Mouse (Mus musculus): Measurements from ENCODE around the gene Ino80b. TPM values are rescaled to one million over a fixed set of nuclear protein-coding genes. Genes with fewer than 3 reads are reported as not detected.
A peak's percentile ranks its signal among the peaks of the same experiment; 100 is the strongest.
"Not testable (repeated sequence)": the region's sequence is repeated elsewhere in the genome, so short reads cannot be mapped to it uniquely, and the experiment has no call there.

Gene Ino80b
- 25.2 and 25.5 TPM in 2 replicates for polyA plus RNA-seq (2012; rRNA removed)

DNA sequence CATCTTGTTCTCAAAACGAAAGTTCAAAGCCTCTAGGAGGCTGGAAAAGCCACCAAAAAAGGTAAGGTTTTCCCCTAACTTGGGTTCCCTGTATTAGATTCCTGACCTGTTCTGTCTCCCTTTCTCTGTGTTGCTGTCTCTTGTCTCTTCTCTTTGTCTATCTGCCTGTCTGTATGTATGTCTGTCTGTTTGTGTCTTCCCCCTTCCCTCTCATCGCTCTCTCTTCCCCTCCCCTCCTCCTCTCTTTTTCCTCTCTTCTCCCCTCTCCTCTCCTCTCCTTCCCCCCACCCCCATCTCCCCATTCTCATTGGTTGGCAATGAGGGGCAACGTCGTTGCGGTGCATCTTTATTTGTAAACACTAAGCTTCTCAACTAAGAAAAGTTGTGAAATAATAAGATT, at the start of gene Ino80b:
Gene Ino80b (minus strand): TSS at position 101 of the 400 bp plus-strand sequence.
- no peak for DNase-seq (ENCODE audit: low spot score)

DNA sequence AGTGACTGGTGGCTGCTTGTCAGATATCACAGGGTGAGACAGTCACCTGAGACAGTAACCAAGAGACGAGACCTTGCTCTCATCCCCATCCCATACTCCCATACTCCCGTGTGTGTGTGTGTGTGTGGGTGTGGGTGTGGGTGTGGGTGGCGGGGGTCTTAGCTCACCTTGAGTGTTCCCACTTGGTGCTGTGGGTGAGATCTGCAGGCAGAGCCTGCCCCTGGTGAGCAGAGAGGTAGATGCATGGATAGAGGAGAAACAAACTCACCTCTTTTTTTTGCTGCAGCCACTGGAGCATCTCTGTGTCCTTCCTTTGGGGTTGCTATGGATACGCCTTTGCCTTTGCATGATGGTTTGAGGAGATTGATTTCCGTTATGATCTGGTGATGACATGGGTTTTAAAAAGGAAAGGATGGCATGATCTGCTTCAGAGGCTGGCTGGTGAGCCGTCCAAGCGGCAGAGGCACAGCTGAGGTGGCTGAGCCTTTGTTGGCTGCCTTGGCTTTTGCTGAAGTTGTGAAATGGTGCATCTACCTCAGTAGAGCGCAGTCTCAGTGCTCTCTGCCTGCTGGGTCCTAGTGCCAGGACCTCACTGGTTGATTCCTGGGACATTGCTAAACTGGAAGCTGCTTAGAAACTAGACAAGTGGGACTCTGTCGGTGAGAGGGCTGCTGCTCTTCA, 47.1 kb upstream of the Ino80b start:
- DNase-seq (ENCODE audit: low spot score), result no peak

DNA sequence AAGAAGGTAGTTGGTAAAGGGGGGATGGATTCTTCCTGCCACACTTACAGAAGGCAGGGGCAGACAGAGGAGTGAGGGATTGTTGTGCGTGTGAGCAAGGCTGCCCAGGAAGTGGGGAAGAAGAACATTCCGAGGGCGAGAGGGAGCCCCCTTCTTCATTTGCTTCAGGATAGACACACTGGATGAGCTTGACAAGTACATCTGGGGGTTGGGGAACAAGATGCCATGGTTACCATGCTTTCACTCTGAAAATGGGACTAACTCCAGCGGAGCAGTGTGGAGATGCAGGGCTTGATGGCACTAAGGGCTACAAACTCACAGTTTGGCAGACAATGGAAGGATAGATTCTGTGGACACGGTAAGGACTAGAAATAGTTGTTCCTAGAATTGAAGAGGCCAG, 45.8 kb upstream of the Ino80b start:
- no peak for DNase-seq (ENCODE audit: low spot score)

DNA sequence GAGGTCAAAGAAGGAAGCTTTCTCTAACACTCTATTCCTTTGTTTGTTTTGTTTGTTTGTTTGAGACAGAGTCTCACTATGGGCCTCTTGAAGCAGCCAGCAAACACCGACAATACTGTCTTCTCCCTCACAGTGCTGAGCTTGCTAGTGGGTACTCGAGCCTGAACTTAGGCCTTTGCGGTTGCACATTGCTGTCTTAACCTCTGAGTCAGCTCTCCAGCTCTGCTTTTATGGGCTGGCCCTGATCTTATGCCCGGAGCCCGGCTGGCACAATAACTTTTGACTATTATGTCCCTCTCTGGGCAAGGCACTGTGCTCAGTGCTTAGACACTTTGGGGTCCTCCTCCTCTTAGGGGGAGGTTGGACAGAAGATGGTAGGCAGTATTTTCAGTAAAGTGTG, 44.6 kb upstream of the Ino80b start:
- DNase-seq (ENCODE audit: low spot score), result no peak

DNA sequence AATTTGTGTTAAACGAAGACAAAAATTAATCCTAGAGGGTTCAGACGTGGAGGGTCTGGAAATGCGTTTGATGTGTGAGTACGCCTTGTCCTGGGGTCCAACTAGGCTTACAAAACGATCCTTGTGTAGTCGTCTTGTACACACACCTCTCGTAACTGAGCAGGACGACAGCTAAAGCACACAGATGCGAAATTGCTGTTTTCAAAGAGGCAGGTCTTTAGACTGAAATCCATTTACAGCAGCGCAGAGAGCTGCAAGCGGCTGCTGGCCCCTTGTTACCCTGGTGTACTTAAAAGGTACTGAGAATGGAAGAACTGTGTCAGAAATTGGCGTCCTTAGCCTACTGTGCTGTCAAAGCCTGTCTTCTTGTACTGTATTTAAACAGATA, 41.0 kb upstream of the Ino80b start:
- no peak for DNase-seq (ENCODE audit: low spot score)

DNA sequence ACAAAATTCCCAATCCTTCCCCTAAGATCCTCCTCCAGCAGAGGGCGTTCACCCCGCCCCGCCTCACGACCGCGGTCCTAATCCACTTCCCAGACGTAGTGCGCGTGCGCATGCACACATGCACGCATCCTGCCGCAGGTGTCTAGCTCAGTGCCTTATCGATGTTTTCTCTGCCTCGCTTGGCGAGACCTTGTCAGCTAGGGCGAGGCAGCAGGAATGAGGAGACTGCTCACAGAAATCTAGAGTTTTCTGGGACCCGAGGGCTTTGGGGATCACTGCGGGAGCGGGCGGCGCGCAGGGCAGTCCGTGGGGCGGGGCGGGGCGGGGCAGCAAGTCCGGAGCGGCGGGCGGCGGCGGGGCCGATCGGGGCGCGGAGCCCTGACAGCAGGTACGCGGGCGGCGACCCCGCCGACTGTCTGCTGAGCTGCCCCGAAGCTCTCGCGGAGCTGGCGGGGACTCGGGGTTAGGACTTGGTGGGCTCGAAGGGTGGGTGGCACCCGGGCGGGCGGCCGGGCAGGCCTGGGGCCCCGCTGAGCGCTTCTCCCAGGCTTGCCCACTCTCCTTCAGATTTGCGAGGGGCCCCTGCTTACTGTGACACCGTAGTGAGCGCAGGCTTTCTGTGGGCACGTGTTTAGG, 40.5 kb upstream of the Ino80b start, which contains the start of gene Dctn1:
Gene Dctn1 (plus strand): TSS at position 314 of the 636 bp plus-strand sequence.
- peak; percentile 92 for DNase-seq (ENCODE audit: low spot score)

DNA sequence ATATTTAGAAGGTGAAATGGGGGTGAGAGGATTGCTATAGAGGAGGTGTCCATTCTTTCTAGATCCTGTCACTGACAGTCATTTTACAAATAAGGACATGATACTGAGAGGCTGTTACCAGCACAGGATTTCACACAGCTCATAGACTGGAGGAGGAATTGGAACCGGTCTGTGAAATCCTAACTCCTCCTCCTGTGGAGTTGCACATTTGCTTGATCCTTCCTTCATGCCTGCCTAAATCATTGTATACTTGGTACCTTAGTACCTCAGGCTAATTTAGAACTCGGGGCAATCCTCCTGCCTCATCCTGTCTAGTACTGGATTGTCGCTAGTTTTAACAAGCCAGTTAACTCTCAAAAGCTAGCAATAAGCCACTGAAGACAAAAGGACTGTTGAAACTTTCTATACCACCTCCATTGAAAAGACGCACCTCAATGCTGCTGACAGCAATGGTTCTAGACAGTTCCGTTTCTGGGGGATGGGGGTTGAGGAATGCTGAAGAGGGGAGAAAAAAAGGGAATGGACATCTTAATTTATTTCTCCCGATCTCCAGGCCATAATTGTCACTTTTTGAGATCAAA, 39.9 kb upstream of the Ino80b start:
- DNase-seq (ENCODE audit: low spot score), result no peak

DNA sequence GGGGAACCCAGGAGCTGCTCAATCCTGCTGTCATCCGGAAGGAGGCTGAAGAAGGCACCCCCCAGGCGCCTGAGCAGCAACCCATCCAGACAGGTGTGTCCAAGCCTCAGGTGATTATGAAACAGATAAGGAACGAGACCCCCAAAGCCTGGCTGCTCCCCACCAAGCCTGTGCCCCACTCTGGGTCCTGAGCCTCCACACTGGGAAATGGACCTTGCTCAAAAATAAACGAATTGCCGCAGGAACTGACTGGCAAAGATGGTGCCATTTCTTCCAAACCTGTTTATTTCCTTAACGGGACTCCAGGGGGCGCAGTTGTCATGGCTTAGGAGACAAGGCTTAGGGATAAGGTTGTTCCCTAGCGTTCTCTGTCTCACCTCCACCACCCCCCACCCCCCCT, 37.5 kb upstream of the Ino80b start:
- no peak for DNase-seq (ENCODE audit: low spot score)

DNA sequence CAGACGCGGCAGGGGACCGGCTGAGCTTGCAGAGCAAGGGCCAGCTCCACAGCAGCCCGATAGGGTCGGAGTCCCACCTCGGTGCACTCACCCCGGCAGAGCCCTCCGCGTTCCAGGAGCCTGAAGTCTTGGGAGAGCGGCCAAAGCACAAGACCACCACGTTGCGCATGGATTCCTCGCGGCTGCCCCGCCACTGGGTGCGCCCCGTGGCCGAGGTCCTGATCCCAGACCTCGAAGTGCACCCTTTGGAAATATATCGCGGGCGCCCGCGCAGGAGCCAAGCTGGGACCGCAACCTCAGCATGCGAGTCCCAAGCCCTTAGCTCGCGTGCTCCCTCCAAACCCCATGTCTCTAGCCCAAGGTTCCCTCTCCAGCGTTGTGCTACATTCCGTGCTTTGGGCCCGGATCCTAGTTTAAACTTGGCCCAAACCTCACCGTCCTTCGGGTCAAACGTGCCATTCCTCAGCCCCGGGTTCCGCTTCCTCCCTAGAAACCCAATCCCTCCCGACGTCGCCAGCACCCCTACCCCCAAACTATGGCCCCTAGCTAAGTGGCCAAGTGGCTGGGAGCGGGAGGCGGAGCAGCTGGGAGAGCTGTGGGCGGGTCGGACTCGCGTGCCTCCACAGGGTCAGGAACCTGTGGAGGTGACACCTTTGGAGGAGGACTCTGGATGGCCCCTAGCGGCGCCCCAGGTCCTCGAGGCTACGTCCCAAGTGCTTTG, 36.9 kb upstream of the Ino80b start:
- peak; percentile 46 for DNase-seq (ENCODE audit: low spot score)

DNA sequence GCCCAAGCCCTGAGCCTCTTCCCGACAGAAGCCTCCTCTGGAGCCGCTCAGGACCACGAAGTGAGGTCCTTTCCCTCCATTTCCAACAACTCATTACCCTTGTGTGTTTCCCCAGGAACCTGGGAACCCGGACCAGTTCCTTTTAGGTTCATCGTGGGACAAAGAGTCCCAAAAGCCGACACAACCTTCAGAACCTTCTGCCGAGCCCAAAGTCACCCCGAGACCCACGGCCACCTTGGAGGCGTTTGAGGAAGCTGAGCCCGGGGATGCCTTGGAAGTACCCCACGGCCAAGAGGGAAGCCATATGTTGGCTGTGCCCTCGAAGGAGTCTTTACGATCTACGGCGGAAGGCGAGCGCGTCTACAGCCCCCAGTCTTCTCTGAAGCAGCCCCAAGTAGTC, 36.2 kb upstream of the Ino80b start:
- DNase-seq (ENCODE audit: low spot score), result no peak

DNA sequence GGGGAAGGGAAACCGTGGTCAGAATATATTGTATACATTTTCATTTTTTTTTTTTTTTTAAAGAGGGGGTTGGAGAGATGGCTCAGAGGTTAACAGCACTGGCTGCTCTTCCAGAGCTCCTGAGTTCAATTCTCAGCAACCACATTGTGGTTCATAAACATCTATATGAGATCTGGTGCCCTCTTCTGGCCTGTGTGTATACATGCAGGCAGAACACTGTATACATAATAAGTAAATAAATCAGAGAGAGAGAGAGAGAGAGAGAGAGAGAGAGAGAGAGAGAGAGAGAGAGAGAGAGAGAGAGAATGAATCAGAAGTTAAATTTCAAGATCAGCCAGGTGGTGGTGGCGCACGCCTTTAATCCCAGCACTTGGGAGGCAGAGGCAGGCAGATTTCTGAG, 34.2 kb upstream of the Ino80b start:
- not testable (repeated sequence) for DNase-seq (ENCODE audit: low spot score)

DNA sequence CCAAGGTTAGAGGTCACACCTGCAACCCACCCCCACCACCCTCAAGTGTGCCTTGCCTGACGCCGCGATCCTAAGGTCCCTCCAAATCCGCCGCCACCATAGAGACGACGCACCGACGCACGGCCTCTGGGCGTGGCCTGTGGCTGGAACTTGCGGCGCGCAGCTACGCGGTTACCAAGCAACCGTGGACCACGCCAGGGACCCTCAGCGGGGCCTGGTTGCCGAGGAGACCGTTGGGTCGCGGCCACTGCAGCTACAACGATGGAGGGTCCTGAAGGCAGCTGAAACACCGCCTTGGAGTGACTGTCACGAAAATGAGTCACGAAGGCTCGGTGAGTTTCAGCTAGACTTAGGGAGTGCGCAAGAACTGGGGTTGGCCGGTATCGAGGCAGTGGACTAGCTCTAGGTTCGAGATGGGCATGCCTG, 31.0 kb upstream of the Ino80b start, which contains the start of the genes Wdr54 and 1700003E16Rik:
Gene Wdr54 (minus strand): TSS at position 139 of the 426 bp plus-strand sequence.
Gene 1700003E16Rik (plus strand): TSS at position 146 of the 426 bp plus-strand sequence.
- no peak for DNase-seq (ENCODE audit: low spot score)

DNA sequence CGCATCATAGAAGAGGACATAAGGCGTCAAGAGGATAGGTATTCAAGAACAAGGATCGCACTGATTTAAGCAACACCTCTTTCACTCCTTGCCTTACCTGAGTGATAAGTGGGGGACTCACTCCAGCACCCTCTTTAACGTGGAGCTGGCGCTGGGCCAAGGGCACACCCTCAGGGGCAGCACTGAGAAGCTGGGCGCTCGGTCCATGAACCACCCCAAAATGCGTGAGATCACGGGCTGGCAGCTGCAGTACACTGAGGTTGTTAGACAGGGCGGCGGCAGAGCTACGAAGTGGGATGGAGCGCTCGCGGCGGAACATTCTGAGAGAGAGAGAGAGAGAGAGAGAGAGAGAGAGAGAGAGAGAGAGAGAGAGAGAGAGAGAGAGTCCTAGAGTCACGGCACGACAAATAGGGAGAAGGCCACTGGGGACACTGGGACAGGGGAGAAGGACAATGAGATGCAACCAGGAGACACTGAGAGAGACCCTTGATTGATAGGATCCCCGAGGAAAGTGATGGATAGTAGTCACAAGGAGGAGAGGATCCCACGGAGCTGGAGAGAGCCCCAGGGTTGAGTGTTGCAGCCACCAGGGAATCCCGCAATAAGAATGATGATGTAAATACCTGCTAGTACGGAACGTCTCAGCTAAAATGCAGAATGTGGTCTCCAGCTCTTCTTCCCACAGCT, 30.5 kb upstream of the Ino80b start:
- no peak for DNase-seq (ENCODE audit: low spot score)

DNA sequence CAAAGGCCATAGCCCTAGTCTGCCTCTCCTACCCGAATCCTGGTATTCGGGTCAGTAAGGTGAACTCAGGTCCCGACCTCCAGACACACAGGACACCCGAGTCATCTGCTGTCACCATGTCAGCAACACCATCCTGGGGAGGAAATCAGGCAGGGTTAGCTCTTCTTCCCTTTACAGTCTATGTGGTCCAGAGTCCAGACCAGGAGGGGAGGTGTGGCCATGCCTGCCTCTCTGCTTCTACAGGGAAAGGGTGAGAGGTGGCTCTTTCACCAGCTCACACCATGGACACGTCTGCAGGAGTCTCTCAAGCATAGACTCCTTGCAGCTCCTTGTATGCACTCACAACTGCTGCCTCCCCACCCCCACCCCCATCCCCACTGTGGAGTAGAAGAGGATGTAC, 28.3 kb upstream of the Ino80b start:
- no peak for DNase-seq (ENCODE audit: low spot score)

DNA sequence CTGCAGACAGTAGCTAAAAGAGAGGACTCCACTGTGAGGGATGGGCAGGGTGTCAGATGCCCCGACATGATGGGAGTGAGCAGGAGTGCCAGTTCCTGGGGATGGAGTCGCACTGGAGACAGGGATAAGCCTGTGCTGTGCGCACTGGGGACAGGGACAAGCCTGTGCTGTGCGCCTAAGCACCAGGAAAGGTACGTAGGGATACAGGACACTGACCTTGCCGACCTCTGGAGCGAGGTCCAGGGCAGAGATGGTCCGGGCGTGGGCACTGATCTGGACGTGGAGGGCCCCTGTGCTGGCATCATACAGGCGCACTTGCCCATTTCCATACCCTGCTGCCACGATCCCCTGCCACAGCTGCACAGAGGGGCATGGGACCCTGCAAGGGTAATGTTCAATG, 27.8 kb upstream of the Ino80b start:
- no peak for DNase-seq (ENCODE audit: low spot score)

DNA sequence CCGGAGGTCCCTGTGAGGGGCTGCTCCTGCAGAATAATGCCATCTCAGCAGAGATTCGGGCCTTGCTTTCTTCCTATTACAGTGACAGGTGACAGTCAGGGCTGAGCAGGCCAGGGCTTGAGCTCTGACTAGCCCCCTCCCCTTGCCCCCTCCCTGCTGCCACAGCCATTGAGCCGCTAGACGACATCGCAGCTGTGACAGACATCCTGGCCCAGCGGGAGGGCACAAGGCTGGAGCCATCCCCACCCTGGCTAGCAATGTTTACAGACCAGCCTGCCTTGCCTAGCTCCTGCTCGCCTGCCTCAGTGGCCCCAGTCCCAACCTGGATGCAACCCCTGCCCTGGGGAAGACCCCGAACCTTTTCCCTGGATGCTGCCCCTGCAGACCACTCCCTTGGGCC, 26.5 kb upstream of the Ino80b start:
- no peak for DNase-seq (ENCODE audit: low spot score)

DNA sequence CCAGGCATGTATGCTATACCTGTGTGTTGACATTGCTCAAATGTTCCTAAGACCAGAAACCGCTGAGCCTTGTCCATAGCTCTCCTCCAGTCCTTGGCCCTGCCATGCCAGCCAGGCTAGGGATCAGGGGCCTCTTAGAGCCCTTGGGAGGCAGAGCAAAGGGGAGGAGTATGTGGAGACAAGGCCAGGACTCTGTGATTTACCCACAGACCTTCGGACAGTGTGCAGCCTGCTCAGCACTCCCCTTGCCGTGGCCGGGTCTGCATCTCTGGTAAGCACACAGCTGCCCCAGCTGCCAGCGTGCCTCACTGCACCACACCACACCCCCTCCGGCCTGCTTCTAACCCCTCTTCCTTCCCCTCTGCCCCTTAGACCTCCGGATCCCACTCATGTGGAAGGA, 22.0 kb upstream of the Ino80b start:
- no peak for DNase-seq (ENCODE audit: low spot score)

DNA sequence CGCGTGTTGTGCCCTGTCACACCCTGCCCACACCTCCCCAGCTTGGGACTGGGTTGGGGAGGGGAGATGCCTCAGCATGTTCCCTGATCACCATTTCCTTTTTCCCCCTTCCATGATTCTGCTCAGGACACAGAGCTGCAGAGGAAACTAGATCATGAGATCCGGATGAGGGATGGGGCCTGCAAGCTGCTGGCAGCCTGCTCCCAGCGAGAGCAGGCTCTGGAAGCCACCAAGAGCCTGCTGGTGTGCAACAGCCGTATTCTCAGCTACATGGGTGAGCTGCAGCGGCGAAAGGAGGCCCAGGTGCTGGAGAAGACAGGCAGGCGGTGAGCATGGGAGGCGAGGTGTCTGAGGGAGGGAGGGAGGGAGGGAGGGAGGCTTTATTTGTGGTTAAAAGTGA, 20.6 kb upstream of the Ino80b start:
- no peak for DNase-seq (ENCODE audit: low spot score)

DNA sequence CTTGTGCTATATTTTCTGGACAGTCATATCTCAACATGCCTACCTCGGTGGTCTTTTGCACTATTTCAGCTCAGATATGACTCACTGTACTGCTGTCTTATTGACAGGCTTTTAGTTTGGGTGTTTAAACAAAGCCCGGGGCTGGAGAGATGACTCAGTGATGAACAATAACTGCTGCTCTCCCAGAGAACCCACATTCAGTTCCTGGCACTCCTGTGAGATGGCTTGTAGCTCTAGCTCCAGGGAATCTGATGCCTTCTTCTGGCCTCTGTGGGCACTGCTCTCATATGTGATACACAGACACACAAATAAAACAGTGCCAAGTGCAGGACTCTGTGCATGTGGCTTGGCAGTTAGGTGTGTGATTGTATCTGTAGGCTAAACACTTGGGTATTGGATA, 20.0 kb upstream of the Ino80b start:
- DNase-seq (ENCODE audit: low spot score), result no peak

DNA sequence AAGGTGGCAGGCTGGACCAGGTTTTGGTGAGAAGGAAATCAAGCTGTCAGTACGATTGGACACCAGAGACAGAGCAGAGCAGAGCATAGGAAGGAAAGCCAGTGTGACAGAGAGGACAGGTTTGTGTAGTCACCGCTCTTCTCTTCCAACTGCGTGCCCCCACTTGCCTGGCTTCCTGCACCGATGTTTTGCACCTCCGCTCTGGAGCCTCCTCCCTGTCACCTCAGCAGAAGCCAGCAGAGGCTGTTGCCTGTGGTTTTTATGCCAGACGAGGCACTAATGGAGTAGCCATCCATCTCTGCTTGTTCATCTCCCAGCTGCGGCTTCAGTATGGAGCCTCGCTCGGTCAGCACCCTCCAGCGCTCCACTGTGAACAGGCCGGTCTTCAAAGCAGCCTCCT, 17.7 kb upstream of the Ino80b start:
- DNase-seq (ENCODE audit: low spot score), result no peak

DNA sequence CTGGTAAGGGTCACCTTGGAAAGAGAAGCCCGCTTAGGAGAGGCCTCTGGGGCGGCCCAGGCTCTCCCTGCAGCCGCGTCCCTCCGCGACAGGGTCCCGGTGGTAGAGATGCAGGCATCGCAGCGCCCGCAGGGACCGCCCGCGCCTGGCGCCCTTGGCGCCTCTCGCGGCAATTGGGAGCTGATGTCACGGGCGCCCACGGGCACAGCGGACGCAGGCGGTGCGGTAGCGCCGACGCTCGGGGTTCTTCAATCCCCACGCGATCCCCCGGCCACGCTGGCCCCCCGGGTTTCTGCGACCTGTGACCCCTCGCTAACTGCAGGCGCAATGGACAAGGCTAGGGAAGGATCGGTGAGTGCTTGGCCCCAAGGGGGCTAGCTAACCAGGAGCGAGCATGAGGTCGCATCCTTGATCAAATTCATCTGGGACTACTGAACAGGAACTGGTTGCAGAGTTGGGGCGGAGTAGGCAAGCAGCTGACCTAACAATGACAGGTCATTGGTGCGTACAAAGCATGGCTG, 17.0 kb upstream of the Ino80b start:
- DNase-seq (ENCODE audit: low spot score), result no peak

DNA sequence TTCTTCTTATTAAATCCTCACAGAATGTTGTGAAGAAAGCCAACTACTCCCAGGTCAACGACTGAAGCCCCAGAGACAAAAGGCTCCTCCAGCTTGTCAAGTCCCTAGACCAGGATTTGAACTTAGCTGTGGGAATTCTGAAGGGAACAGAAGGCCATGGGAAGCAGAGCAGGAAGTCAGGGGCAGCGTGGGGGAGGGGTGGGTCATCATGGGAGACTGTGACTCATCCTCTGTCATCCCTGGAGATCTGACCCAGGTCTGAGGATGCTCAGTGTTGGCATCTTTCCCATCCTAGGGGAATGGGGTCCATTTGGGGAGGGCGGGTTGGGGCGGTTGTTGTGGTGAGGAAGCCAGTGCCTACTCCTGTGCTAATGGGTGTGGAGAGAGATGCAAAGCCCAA, 16.4 kb upstream of the Ino80b start:
- DNase-seq (ENCODE audit: low spot score), result no peak
